Mouse (Mus musculus): ENCODE results near the gene Ksr2. TPM values are rescaled to one million over a fixed set of nuclear protein-coding genes. Genes with fewer than 3 reads are reported as not detected.

Ksr2 gene
- total and polyA plus RNA-seq, 2 experiments = 0.06 to 0.09 TPM

DNA sequence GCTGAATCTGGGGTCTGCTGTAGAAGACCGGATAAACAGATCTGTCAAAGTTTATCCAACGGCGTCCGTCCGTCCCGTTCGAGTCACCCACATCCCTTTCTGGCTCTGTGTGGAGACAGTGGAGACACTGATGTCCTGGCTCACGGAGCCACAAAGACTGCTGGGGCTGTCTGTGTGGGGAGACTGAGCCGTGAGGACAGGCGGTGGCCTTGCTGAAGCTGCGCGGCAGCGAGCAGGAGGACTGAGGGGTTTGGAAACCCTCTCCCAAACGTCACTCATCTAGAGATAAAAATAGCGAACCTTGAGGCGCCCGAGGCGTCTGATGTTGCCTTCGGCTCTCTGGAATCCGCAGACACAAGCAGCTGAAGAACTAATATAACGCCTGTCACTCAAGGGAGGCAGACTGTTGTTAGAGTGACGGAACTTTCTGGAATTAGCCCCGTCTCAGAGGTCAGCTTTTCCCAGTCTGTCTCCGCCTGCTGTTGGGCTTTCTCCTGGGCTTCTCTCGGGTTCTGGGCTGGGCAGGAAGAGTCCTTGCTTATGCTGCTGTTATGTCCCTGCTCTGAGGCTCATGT is 133.0 kb downstream of the Ksr2 start:
- Histone ChIP-seq H3K79me2 (ENCODE audit: control insufficient read depth, insufficient read depth, low read length) (no peaks in the 10 kb centered on the region), H3K4me3 (ENCODE audit: insufficient read depth, low read depth, low read length) (no peak overlapping the region), H3K36me3 (ENCODE audit: control insufficient read depth, insufficient read depth, low read length) (no peaks in the 10 kb centered on the region), H3K9ac (ENCODE audit: low read depth, low read length) (no peak overlapping the region), H3K4me1 (ENCODE audit: control insufficient read depth, insufficient read depth, low read length) (no peaks in the 10 kb centered on the region), H3K27ac (replicated peaks; ENCODE audit: insufficient read depth, low read depth, low read length) (no peak overlapping the region), H3K27me3 (ENCODE audit: control insufficient read depth, insufficient read depth, low read length) (no peaks in the 10 kb centered on the region)
- WGBS = 63% methylated on average over 25 of the region's 25 CpGs
- DNase-seq (ENCODE audit: extremely low read depth, low read depth, low spot score) = no peak
- TF ChIP-seq CTCF (IDR thresholded peaks at IDR 0.05; ENCODE audit: low read depth, low read length) (no peak), POLR2A (IDR thresholded peaks at IDR 0.05; ENCODE audit: extremely low read depth, insufficient read depth, low read length) (no peak)

DNA sequence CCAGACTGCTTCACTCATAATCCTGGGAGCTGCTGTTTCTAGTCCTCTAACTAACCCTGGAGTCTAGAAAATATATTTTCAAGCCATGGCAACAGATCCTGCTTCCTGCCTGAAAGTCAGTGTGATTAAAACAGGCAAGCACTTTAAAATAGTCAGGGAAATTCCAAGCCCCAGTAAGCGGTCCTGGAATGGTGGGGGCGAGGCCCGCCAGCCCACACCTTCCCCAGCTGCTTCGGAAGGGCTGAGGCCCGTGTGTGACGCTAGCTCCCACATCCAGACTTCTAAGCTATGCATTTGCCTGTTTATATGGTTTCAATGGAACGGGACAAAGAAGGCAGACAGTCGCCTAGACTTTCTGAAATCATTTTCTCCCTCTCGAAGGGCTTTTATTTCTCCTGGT is 137.2 kb downstream of the Ksr2 start:
- Histone ChIP-seq H3K9ac (ENCODE audit: low read depth, low read length) (no peak overlapping the region), H3K4me1 (ENCODE audit: control insufficient read depth, insufficient read depth, low read length) (no peaks in the 10 kb centered on the region), H3K79me2 (ENCODE audit: control insufficient read depth, insufficient read depth, low read length) (no peaks in the 10 kb centered on the region), H3K27me3 (ENCODE audit: control insufficient read depth, insufficient read depth, low read length) (no peaks in the 10 kb centered on the region), H3K36me3 (ENCODE audit: control insufficient read depth, insufficient read depth, low read length) (no peaks in the 10 kb centered on the region), H3K27ac (replicated peaks; ENCODE audit: insufficient read depth, low read depth, low read length) (no peak overlapping the region), H3K4me3 (ENCODE audit: insufficient read depth, low read depth, low read length) (no peak overlapping the region)
- WGBS = 76% methylated on average over 9 of the region's 9 CpGs
- no peak for DNase-seq (ENCODE audit: extremely low read depth, low read depth, low spot score)
- TF ChIP-seq CTCF (IDR thresholded peaks at IDR 0.05; ENCODE audit: low read depth, low read length) (no peak), POLR2A (IDR thresholded peaks at IDR 0.05; ENCODE audit: extremely low read depth, insufficient read depth, low read length) (no peak)

GRCm38 (mm10) chr5:117552096-117552495 is 138.3 kb downstream of the Ksr2 start:
- WGBS = 92% methylated on average over 8 of the region's 8 CpGs
- no peak overlapping the region for H3K4me3 ChIP-seq (ENCODE audit: insufficient read depth, low read depth, low read length)
- H3K27ac ChIP-seq (replicated peaks; ENCODE audit: insufficient read depth, low read depth, low read length) = no peak overlapping the region
- no peaks in the 10 kb centered on the region for H3K79me2 ChIP-seq (ENCODE audit: control insufficient read depth, insufficient read depth, low read length)
- DNase-seq (ENCODE audit: extremely low read depth, low read depth, low spot score) = no peak
- H3K36me3 ChIP-seq (ENCODE audit: control insufficient read depth, insufficient read depth, low read length) = no peaks in the 10 kb centered on the region
- no peak overlapping the region for H3K9ac ChIP-seq (ENCODE audit: low read depth, low read length)
- TF ChIP-seq CTCF (IDR thresholded peaks at IDR 0.05; ENCODE audit: low read depth, low read length) (no peak), POLR2A (IDR thresholded peaks at IDR 0.05; ENCODE audit: extremely low read depth, insufficient read depth, low read length) (no peak)
- H3K27me3 ChIP-seq (ENCODE audit: control insufficient read depth, insufficient read depth, low read length) = no peaks in the 10 kb centered on the region
- no peaks in the 10 kb centered on the region for H3K4me1 ChIP-seq (ENCODE audit: control insufficient read depth, insufficient read depth, low read length)

DNA sequence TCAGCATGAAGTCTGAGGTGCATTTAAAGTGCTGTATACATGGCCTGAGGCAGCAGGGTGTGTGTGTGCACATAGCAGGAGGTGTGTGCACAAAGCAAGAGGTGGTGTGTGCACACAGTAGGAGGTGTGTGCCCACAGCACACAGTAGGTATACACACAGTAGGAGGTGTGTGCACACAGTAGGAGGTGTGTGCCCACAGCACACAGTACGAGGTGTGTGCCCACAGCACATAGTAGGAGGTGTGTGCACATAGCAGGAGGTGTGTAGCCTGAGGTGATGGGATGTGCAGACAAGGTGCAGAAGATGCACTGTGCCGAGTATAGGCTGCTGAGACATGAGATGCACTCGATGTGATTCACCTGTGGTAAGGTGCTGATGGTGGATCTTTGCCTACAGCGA is 140.7 kb downstream of the Ksr2 start:
- 73% methylated on average over 4 of the region's 4 CpGs for WGBS
- H3K4me1 ChIP-seq (ENCODE audit: control insufficient read depth, insufficient read depth, low read length) = no peaks in the 10 kb centered on the region
- no peaks in the 10 kb centered on the region for H3K27me3 ChIP-seq (ENCODE audit: control insufficient read depth, insufficient read depth, low read length)
- TF ChIP-seq POLR2A (IDR thresholded peaks at IDR 0.05; ENCODE audit: extremely low read depth, insufficient read depth, low read length) = no peak
- no peak for TF ChIP-seq CTCF (IDR thresholded peaks at IDR 0.05; ENCODE audit: low read depth, low read length)
- DNase-seq (ENCODE audit: extremely low read depth, low read depth, low spot score) = no peak
- no peaks in the 10 kb centered on the region for H3K79me2 ChIP-seq (ENCODE audit: control insufficient read depth, insufficient read depth, low read length)
- no peak overlapping the region for H3K27ac ChIP-seq (replicated peaks; ENCODE audit: insufficient read depth, low read depth, low read length)
- no peaks in the 10 kb centered on the region for H3K36me3 ChIP-seq (ENCODE audit: control insufficient read depth, insufficient read depth, low read length)
- no peak overlapping the region for H3K9ac ChIP-seq (ENCODE audit: low read depth, low read length)
- H3K4me3 ChIP-seq (ENCODE audit: insufficient read depth, low read depth, low read length) = no peak overlapping the region

DNA sequence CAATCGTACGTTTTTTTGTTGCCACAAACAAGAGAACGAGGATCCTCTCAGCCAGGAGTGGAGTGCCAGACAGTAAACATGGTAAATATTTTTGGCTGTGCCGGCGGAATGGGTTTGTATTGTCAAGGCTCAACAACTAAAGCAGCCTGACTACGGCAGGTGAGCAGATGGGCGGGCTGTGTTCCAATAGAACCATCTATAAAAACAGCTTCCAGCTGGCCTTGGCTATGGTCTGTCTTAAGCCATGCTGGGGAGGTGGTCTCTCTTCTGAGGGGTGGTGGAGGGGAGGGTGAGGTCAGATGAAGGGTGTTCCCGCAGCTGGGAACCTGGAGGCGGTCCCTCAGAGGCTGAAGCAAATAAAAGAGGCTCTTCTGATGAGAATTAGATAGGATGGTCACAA is 142.8 kb downstream of the Ksr2 start:
- Histone ChIP-seq H3K4me1 (ENCODE audit: control insufficient read depth, insufficient read depth, low read length) (no peaks in the 10 kb centered on the region), H3K9ac (ENCODE audit: low read depth, low read length) (no peak overlapping the region), H3K36me3 (ENCODE audit: control insufficient read depth, insufficient read depth, low read length) (no peaks in the 10 kb centered on the region), H3K27me3 (ENCODE audit: control insufficient read depth, insufficient read depth, low read length) (no peaks in the 10 kb centered on the region), H3K79me2 (ENCODE audit: control insufficient read depth, insufficient read depth, low read length) (no peaks in the 10 kb centered on the region), H3K4me3 (ENCODE audit: insufficient read depth, low read depth, low read length) (no peak overlapping the region), H3K27ac (replicated peaks; ENCODE audit: insufficient read depth, low read depth, low read length) (no peak overlapping the region)
- TF ChIP-seq POLR2A (IDR thresholded peaks at IDR 0.05; ENCODE audit: extremely low read depth, insufficient read depth, low read length) = no peak
- TF ChIP-seq CTCF (IDR thresholded peaks at IDR 0.05; ENCODE audit: low read depth, low read length) = no peak
- no peak for DNase-seq (ENCODE audit: extremely low read depth, low read depth, low spot score)
- 73% methylated on average over 9 of the region's 9 CpGs for WGBS

DNA sequence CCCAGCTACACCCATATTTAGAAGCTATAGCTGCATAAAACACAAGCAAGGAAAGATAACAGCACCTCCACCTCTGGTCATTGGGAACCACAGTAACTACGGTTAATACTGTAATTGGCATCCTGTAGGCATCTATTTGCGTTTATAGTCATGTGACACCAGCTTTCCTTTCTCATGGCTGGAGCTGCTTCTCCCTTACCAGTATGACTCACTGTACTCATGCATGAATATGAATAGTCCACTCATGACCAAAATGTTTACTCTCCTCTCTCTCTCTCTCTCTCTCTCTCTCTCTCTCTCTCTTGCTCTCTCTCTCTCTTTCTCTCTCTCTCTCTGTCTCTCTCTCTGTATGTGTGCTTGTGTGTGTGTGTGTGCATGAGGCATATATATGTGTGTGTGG is 147.3 kb downstream of the Ksr2 start:
- 86% methylated on average over 2 of the region's 2 CpGs for WGBS
- Histone ChIP-seq H3K36me3 (ENCODE audit: control insufficient read depth, insufficient read depth, low read length) (no peaks in the 10 kb centered on the region), H3K4me1 (ENCODE audit: control insufficient read depth, insufficient read depth, low read length) (no peaks in the 10 kb centered on the region), H3K4me3 (ENCODE audit: insufficient read depth, low read depth, low read length) (no peak overlapping the region), H3K79me2 (ENCODE audit: control insufficient read depth, insufficient read depth, low read length) (no peaks in the 10 kb centered on the region), H3K27me3 (ENCODE audit: control insufficient read depth, insufficient read depth, low read length) (no peaks in the 10 kb centered on the region), H3K9ac (ENCODE audit: low read depth, low read length) (no peak overlapping the region), H3K27ac (replicated peaks; ENCODE audit: insufficient read depth, low read depth, low read length) (no peak overlapping the region)
- no peak for TF ChIP-seq POLR2A (IDR thresholded peaks at IDR 0.05; ENCODE audit: extremely low read depth, insufficient read depth, low read length)
- TF ChIP-seq CTCF (IDR thresholded peaks at IDR 0.05; ENCODE audit: low read depth, low read length) = no peak
- DNase-seq (ENCODE audit: extremely low read depth, low read depth, low spot score) = no peak

All from liver, adult 2 months (tissue).